Mouse (Mus musculus): Measurements from ENCODE around the gene Gm20388. TPM values are rescaled to one million over a fixed set of nuclear protein-coding genes. Genes with fewer than 3 reads are reported as not detected.

The Gm20388 gene
- polyA plus RNA-seq, 1 experiment from 2014 or later = 7.4 TPM

DNA sequence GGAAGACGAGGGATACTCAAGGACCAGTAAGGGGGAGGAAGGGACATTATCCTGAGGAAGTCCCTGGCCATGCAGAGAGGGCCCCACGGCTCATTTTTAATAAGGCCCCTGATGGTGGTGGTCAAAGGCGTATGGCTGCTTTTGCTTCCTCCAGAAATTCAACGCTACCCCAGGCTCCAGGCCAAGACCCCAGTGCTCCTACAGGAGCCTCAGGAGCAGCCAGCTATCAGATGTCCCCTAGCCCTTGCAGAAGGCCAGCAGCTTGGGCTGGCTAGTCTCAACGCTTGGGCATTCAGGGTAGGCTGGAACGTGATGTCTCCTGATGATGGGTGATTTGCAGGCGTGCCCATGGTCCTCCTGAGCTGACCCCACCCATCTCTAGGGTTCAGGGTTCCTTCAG, 521.8 kb downstream of the Gm20388 start:
- Histone ChIP-seq H3K27me3 (no peaks in the 10 kb centered on the region), H3K4me2 (no peak overlapping the region), H3K9ac (no peak overlapping the region), H3K4me1 (peaks cover 31% of the 10 kb centered on the region), H3K36me3 (no peaks in the 10 kb centered on the region), H3K27ac (no peak overlapping the region), H3K9me3 (replicated peaks) (no peaks in the 10 kb centered on the region), H3K4me3 (replicated peaks) (no peak overlapping the region)
- no peak for ATAC-seq (replicated peaks; ENCODE audit: low FRiP score)
- WGBS = 65% methylated on average over 7 of the region's 7 CpGs

DNA sequence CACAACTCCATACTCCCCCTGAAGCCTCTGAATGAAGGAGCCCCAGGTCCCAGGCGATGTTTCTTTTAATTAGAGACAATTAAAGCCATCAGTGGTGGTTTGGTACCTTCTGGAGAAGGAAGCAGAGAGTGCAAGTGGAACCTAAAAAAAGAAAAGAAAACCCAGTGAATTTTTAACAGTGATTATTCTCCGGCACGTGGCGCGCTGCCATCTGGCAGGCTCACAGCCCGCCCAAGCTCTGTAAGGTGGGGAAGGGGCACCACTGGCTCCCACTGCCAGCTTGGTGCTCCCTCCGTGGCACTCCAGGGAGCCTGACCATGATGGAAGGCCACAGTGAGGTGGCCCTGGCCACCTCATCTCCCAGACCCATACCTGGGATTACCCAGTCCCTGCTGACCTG, 522.5 kb downstream of the Gm20388 start:
- WGBS = 88% methylated on average over 7 of the region's 7 CpGs
- Histone ChIP-seq H3K27me3 (0 out of 2 replicates have a peak, but pooled peaks cover 1% of the 10 kb centered on the region), H3K27ac (no peak overlapping the region), H3K4me3 (replicated peaks) (no peak overlapping the region), H3K4me1 (peaks cover 32% of the 10 kb centered on the region), H3K4me2 (no peak overlapping the region), H3K9me3 (replicated peaks) (no peaks in the 10 kb centered on the region), H3K36me3 (no peaks in the 10 kb centered on the region), H3K9ac (no peak overlapping the region)
- ATAC-seq (replicated peaks; ENCODE audit: low FRiP score) = no peak

DNA sequence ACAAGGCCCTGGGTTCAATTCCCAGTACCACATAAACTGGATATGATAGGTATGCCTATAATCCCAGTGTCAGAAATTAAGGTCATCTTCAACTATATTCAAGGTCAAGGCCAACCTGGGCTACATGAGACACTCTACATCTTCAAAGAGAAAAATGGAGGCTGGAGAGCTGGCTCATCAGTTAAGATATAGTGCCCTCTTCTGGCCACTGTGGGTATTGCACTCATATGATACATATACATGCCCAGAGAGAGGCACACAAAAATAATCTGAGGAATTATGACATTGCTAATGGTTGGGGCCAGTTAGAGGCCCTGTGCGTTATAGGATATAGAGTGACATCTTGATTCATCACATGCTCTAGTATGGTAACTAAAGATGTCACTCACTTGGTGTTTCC, 523.1 kb downstream of the Gm20388 start:
- Histone ChIP-seq H3K4me1 (peaks cover 33% of the 10 kb centered on the region), H3K27ac (no peak overlapping the region)
- 89% methylated on average over 1 of the region's 1 CpGs for WGBS

DNA sequence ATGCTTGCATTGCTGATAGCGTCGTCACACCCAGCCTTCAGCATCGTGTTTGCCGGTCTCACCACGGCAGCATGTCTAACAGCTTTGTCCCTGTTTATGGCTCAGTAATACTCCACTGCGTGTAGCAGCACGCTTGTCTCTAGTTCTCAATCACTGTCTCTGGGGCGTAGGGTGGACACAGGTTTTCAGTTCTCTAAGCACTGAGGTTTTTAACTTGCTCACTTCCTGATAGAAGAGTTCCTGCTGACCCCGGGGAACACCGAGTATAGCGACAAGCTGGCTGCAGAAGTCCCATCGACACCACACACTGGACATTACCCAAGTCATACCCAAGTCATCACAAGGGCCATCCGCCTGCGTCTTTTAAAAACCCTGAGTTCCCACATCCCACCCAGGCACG, 525.1 kb downstream of the Gm20388 start:
- no peak for ATAC-seq (replicated peaks; ENCODE audit: low FRiP score)
- H3K4me2 ChIP-seq = no peak overlapping the region
- H3K27me3 ChIP-seq = peaks cover 8% of the 10 kb centered on the region; the same call in 1 of the 2 replicates
- H3K9me3 ChIP-seq (replicated peaks) = no peaks in the 10 kb centered on the region
- no peak overlapping the region for H3K27ac ChIP-seq
- WGBS = 93% methylated on average over 15 of the region's 15 CpGs
- H3K36me3 ChIP-seq = no peaks in the 10 kb centered on the region
- no peak overlapping the region for H3K9ac ChIP-seq
- H3K4me3 ChIP-seq (replicated peaks) = no peak overlapping the region
- H3K4me1 ChIP-seq = peaks cover 51% of the 10 kb centered on the region

More for the DNA sequence above, 523.1 kb downstream of the Gm20388 start:
- peaks cover 7% of the 10 kb centered on the region; the same call in 1 of the 2 replicates for H3K27me3 ChIP-seq
- ATAC-seq (replicated peaks; ENCODE audit: low FRiP score) = no peak
- H3K4me3 ChIP-seq (replicated peaks) = no peak overlapping the region
- no peaks in the 10 kb centered on the region for H3K9me3 ChIP-seq (replicated peaks)
- H3K36me3 ChIP-seq = no peaks in the 10 kb centered on the region
- H3K9ac ChIP-seq = no peak overlapping the region
- H3K4me2 ChIP-seq = no peak overlapping the region

DNA sequence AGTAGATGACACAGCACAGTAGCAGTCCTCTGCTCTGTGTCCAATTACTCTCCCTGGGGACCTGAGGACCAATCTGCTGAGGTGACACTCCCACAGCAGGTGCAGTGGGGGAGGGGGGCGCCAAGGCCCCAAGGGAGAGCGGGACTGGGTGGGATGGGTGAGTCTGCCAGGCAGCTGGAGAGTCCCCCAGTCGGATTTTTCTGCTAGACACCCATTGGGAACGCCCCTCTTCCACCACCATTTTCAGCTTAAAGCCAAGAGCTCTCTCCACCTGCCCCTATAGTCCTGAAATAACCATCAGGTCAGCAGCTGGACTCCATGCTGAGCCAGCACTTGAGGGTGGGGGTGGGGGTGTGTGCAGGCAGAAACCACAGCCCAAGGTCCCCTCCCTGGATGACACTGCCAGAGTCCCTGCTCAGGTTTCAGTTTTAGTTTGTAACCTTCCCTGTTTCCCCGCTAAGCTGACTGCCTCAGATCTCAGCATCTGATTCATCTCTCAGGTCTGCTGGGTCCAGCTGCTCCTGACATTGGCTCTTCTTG, 525.9 kb downstream of the Gm20388 start:
- no peaks in the 10 kb centered on the region for H3K36me3 ChIP-seq
- peaks cover 9% of the 10 kb centered on the region; the same call in 1 of the 2 replicates for H3K27me3 ChIP-seq
- no peak overlapping the region for H3K4me2 ChIP-seq
- H3K4me1 ChIP-seq = peaks cover 59% of the 10 kb centered on the region
- no peak overlapping the region for H3K27ac ChIP-seq
- WGBS = 55% methylated on average over 5 of the region's 5 CpGs
- H3K4me3 ChIP-seq (replicated peaks) = no peak overlapping the region
- H3K9ac ChIP-seq = no peak overlapping the region
- ATAC-seq (replicated peaks; ENCODE audit: low FRiP score) = no peak
- no peaks in the 10 kb centered on the region for H3K9me3 ChIP-seq (replicated peaks)

DNA sequence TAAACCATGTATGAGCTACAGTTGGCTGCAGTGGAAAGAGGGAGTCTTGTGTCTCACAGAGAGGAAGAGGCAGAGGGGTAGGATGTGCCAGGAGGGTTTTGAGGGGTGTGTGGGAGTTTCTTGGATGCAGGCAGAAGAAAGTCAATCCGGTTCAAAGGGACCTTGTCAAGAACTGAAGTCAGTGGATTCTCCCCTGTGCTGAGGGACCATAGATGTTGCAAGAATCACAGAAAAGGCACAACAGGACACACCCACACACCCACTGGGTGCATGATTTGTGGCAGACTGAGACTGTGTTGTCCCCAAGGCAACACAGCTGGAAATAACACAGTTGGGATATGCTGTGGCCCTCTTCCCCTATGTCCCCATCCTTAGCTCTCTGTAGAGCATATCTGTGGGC, 526.6 kb downstream of the Gm20388 start:
- 35% methylated on average over 1 of the region's 1 CpGs for WGBS
- Histone ChIP-seq H3K4me2 (no peak overlapping the region), H3K36me3 (no peaks in the 10 kb centered on the region), H3K4me1 (peaks cover 65% of the 10 kb centered on the region), H3K9ac (no peak overlapping the region), H3K27me3 (peaks cover 12% of the 10 kb centered on the region; the same call in 1 of the 2 replicates), H3K9me3 (replicated peaks) (no peaks in the 10 kb centered on the region), H3K4me3 (replicated peaks) (no peak overlapping the region), H3K27ac (peak overlapping the region; percentile 39; the same call in 1 of the 2 replicates)
- ATAC-seq (replicated peaks; ENCODE audit: low FRiP score) = 0 out of 2 replicates have a peak, but pooled peaks have one; percentile 3

DNA sequence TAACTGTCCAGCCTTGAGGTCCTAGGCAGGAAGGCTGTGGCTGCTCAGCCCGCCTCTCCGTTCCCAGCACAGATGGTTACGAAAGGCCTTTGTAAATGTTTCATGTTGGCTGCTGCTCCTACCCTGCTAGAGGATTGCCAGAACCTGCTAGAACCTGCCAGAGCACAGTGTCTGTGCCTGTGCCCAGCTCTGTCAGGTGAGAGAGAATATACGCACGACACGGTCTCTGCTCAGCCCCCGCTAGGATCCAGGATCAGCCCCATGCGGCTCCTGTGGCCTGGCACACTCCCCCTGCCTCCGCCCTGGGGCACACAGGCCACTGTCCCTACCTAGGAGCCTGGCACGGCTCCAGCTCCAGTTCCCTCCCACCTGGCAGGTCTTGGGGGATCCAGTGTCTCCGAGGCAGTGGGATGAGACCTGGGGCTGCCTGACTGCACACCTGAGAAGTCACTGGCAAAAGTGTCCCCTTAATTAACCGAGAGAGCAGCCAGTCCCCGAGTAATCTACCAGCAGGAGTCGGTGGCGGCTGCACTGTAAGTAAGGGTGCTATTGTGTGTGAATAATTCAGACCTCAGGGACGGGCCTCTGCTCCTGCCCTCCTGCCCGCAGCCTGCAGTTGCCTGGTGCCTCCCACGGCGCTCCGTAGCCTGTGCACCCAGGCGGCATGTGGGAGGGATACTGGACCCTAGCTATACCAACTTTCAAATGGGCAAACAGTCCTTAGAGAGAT, 527.2 kb downstream of the Gm20388 start:
- Histone ChIP-seq H3K9ac (no peak overlapping the region), H3K27ac (peak overlapping the region; percentile 39), H3K9me3 (replicated peaks) (no peaks in the 10 kb centered on the region), H3K36me3 (no peaks in the 10 kb centered on the region), H3K4me3 (replicated peaks) (no peak overlapping the region), H3K4me1 (peaks cover 71% of the 10 kb centered on the region), H3K4me2 (no peak overlapping the region), H3K27me3 (peaks cover 12% of the 10 kb centered on the region; the same call in 1 of the 2 replicates)
- ATAC-seq (replicated peaks; ENCODE audit: low FRiP score) = peak; percentile 31
- 54% methylated on average over 21 of the region's 21 CpGs for WGBS

DNA sequence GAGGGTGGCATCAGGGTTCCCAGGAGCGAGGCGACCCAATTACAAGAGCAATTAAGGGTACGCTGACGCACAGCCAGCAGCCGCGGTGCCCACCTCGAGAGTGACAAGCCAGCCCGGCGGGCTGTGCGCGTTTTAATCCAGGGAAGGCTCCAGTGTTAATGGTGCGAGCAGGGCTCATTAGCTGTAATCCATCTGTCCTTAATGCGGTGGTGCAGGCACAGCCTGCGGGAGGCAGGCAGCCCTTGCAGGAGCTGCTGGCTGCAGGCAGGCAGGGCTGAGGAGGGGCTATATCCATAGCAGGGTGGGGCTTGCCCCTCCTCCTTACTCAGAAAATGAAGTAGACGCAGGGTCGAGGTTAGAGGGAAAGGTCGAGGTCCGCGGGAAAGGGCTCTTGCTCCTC, 528.7 kb downstream of the Gm20388 start:
- H3K9ac ChIP-seq = no peak overlapping the region
- peaks cover 12% of the 10 kb centered on the region; the same call in 1 of the 2 replicates for H3K27me3 ChIP-seq
- no peaks in the 10 kb centered on the region for H3K9me3 ChIP-seq (replicated peaks)
- 13% methylated on average over 19 of the region's 19 CpGs for WGBS
- no peaks in the 10 kb centered on the region for H3K36me3 ChIP-seq
- ATAC-seq (replicated peaks; ENCODE audit: low FRiP score) = no peak
- peak overlapping the region; percentile 3; the same call in 1 of the 2 replicates for H3K27ac ChIP-seq
- peaks cover 74% of the 10 kb centered on the region for H3K4me1 ChIP-seq
- H3K4me3 ChIP-seq (replicated peaks) = no peak overlapping the region
- H3K4me2 ChIP-seq = peak overlapping the region; percentile 22; the same call in 1 of the 2 replicates

DNA sequence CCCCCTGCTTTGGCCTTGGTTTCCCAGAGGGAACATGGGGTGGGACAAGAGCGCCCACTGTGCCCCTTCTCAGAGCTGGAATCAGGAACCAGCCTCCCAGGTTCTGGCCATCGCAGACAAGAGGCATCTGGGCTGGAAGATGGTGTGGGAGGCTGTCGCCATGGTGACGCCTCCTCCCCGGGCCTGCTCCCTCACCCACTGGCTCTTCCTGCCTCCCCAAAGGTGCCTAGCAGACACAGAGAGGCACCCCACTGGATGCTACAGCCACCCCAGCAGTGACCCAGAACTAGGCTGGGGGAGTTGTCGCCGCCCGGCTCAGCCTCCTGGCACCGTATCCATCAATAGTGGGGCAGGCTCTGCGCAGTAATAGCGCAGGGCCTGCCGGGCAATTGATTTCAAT, 530.1 kb downstream of the Gm20388 start:
- ATAC-seq (replicated peaks; ENCODE audit: low FRiP score) = no peak
- no peak overlapping the region for H3K27ac ChIP-seq
- no peaks in the 10 kb centered on the region for H3K36me3 ChIP-seq
- peaks cover 84% of the 10 kb centered on the region for H3K4me1 ChIP-seq
- H3K4me3 ChIP-seq (replicated peaks) = no peak overlapping the region
- no peaks in the 10 kb centered on the region for H3K9me3 ChIP-seq (replicated peaks)
- H3K4me2 ChIP-seq = no peak overlapping the region
- 61% methylated on average over 12 of the region's 12 CpGs for WGBS
- peaks cover 12% of the 10 kb centered on the region; the same call in 1 of the 2 replicates for H3K27me3 ChIP-seq
- H3K9ac ChIP-seq = no peak overlapping the region

DNA sequence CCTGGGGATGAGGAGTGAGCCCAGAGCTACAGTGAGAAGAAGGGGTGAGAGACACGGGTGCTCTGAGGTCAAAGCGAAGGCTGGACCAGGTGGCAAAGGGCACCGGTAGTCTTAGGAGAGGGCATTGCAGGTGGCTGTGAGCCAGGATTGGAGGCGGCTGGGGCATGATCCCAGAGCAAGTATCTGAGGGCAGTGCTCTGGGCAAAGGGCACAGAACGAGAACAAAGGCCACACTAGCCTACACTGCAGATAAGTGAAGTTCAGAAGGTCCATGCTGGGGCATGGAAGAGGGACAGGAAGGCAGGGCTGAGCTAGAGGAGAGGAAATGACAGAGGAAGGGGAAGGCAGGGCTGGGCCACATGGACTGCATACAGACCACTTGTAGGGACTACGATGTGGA, 531.0 kb downstream of the Gm20388 start:
- Histone ChIP-seq H3K4me2 (no peak overlapping the region), H3K9ac (no peak overlapping the region), H3K27me3 (peaks cover 12% of the 10 kb centered on the region; the same call in 1 of the 2 replicates), H3K36me3 (no peaks in the 10 kb centered on the region), H3K4me3 (replicated peaks) (no peak overlapping the region), H3K9me3 (replicated peaks) (no peaks in the 10 kb centered on the region), H3K27ac (no peak overlapping the region), H3K4me1 (peaks cover 79% of the 10 kb centered on the region)
- 69% methylated on average over 6 of the region's 6 CpGs for WGBS
- no peak for ATAC-seq (replicated peaks; ENCODE audit: low FRiP score)

DNA sequence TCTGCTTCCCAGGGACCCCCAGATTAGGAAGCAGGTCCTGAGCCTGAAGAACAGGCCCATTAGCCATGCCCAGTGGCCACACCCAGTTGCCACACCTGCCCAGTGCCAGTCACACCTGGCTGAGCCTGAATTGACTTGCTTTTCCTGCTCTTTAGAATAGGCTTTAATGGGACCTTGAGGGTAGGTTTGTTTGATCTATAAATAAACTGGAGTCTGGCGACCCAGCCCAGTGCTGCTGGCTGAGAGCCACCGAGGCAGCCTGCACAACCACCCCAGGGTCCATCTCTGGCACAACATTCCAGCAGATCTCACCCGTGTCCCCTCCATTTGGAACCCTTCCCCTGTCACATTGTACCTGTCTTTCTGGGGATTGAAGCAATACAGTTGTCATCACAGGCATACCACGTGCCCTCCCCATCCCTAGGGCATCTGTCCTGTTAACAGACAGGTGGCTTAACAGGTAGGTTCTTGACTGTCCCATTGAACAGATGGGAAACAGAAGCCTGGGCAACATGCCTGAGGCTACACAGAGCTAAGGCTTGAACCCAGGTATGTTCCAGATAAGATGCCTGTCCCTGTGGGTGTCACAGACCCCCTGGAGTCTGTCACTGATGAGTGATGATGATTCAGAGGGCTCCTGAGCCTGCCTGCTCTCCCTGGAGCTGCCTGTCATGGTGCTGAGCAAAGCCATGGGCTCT, 531.8 kb downstream of the Gm20388 start:
- 45% methylated on average over 4 of the region's 4 CpGs for WGBS
- Histone ChIP-seq H3K27ac (no peak overlapping the region), H3K27me3 (peaks cover 12% of the 10 kb centered on the region; the same call in 1 of the 2 replicates), H3K9ac (no peak overlapping the region), H3K4me1 (peaks cover 71% of the 10 kb centered on the region), H3K4me3 (replicated peaks) (no peak overlapping the region), H3K36me3 (no peaks in the 10 kb centered on the region), H3K9me3 (replicated peaks) (no peaks in the 10 kb centered on the region), H3K4me2 (no peak overlapping the region)
- no peak for ATAC-seq (replicated peaks; ENCODE audit: low FRiP score)

DNA sequence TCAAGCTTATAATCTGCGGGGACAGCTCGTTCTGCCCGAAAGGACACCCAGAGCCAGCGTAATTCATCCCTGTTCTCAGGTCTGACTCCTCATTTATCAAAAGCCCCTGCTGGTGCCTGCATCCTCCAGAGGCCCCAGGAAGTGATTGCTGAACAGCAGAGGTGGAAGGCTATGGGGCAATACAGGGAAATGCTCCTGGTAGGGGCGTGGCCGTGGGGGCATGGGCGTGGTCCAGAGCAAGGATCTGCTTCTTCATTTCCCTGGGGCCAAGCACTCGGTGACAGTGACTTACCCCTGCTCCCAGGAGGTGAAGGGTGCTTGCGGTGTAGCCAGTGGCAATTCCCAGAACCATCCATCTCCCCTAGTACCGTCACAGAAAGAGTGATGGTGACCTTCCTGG, 534.6 kb downstream of the Gm20388 start:
- H3K4me2 ChIP-seq = no peak overlapping the region
- H3K9me3 ChIP-seq (replicated peaks) = no peaks in the 10 kb centered on the region
- peaks cover 68% of the 10 kb centered on the region for H3K4me1 ChIP-seq
- H3K9ac ChIP-seq = no peak overlapping the region
- no peaks in the 10 kb centered on the region for H3K36me3 ChIP-seq
- no peak overlapping the region for H3K4me3 ChIP-seq (replicated peaks)
- 19% methylated on average over 10 of the region's 10 CpGs for WGBS
- no peak overlapping the region for H3K27ac ChIP-seq
- no peak for ATAC-seq (replicated peaks; ENCODE audit: low FRiP score)
- H3K27me3 ChIP-seq = peaks cover 20% of the 10 kb centered on the region
